Mouse (Mus musculus): ENCODE results near the gene Spata16.

Gene Spata16

GRCm38 (mm10) chr3:26972105-26972504, 334.7 kb downstream of the Spata16 start:
- CTCF ChIA-PET, result no interaction called here

- CTCF ChIA-PET, result no interaction called here
Observed at GRCm38 (mm10) chr3:26979603-26980002, 342.2 kb downstream of the Spata16 start.

GRCm38 (mm10) chr3:26980371-26980770, 343.0 kb downstream of the Spata16 start:
- CTCF ChIA-PET, result no interaction called here

GRCm38 (mm10) chr3:26981979-26982623, 344.7 kb downstream of the Spata16 start:
- CTCF ChIA-PET, result no interaction called here

- CTCF ChIA-PET, result no interaction called here
Observed at GRCm38 (mm10) chr3:26983749-26984148, 346.3 kb downstream of the Spata16 start.

GRCm38 (mm10) chr3:27006844-27007243, 369.4 kb downstream of the Spata16 start:
- CTCF ChIA-PET, result no interaction called here

- CTCF ChIA-PET, result no interaction called here
Observed at GRCm38 (mm10) chr3:27027957-27028356, 390.5 kb downstream of the Spata16 start.

GRCm38 (mm10) chr3:27028526-27028925, 391.1 kb downstream of the Spata16 start:
- CTCF ChIA-PET, result no interaction called here

GRCm38 (mm10) chr3:27030067-27030857, 392.8 kb downstream of the Spata16 start:
- CTCF ChIA-PET, result no interaction called here
